Mouse (Mus musculus) C2C12 (cell line): ENCODE measurements at regions not wholly inside any gene's neighbourhood (a gene's known extent, or its start where the extent isn't known, plus 50 kb on each side); places are given as distances from the start of the nearest gene placed in this dataset.

Experiments used
- CTCF ChIP-seq: IDR thresholded peaks from one replicate; pipeline ENCODE4 v1.5.1; 2011; ENCODE audit not compliant: control insufficient read depth, insufficient read depth, insufficient read length
- USF1 ChIP-seq: IDR thresholded peaks from one replicate; pipeline ENCODE4 v1.6.1; 2011; ENCODE audit warnings: low read depth, mild to moderate bottlenecking, control low read depth, moderate library complexity

- TF ChIP-seq CTCF: no peak
- no peak for TF ChIP-seq USF1
Measured at GRCm38 (mm10) chr3:14967235-14967634, 81.2 kb downstream of the Car2 start.
